Mouse (Mus musculus): ENCODE results near the gene Acp6. TPM values are rescaled to one million over a fixed set of nuclear protein-coding genes. Genes with fewer than 3 reads are reported as not detected.
"Not testable (repeated sequence)": the region's sequence is repeated elsewhere in the genome, so short reads cannot be mapped to it uniquely, and the experiment has no call there.

Acp6 gene
- polyA plus RNA-seq (2011; ENCODE audit: insufficient read length, low read depth, missing spikeins), result 15.7 and 20.4 TPM in 2 replicates

DNA sequence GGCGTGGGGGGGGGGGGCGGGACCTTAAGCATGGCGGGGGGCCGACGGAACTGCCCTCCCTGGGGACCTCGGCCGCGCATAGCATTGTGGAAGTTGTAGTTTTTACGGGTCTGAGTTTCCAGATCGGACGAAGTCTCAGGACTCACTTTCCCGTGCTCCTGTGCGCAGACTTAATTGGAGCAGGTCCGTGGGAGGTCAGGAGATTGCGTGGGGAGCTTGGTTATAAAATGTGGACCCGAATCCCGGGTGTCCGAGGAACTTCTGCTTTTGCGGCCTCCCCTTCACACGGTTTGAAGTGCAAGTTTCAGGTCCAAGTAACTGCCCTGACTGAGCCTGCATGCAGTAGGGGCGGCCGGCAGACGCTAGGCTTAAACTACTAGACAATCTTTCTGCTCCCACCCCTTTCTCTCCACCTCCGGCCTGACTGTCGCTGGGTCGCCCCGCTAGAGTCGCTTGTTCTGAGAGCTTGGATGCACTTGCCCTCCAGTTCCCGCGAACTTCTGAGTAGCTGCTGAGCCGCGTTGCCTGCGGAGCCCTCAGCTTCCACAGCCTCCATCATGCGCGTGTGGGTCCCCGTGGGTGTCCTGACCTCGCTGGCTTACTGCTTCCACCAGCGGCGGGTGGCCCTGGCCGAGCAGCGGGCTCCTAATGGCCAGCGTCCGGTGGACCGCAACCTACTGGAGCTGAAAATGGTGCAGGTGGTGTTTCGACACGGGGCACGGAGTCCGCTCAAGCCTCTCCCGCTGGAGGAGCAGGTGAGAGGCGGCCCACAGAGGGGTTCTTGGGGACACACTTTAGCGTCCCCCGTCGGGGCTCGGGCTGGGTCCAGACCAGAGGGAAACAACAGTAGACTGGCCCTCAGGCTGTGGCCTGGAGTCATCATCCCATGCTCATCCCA is at the start of gene Acp6:
TSS of gene Acp6 (plus strand) at position 167 of the 898 bp plus-strand sequence.
- H3K4me3 ChIP-seq (ENCODE audit: insufficient read depth, low read length), result peak within 1 kb of the TSS; percentile 95
- peak; percentile 44 for TF ChIP-seq POLR2A (IDR thresholded peaks at IDR 0.05; ENCODE audit: low read depth, low read length)
- no peak for TF ChIP-seq CTCF (IDR thresholded peaks at IDR 0.05; ENCODE audit: borderline replicate concordance, insufficient read depth, low read length)
- H3K27ac ChIP-seq (ENCODE audit: insufficient read depth, low read length), result 0 out of 2 replicates have a peak within 1 kb of the TSS, but pooled peaks have one; percentile 41
- peaks cover 2% of the 10 kb centered on the region; the same call in 1 of the 2 replicates for H3K4me1 ChIP-seq (ENCODE audit: control insufficient read depth, insufficient read depth, low read length)

DNA sequence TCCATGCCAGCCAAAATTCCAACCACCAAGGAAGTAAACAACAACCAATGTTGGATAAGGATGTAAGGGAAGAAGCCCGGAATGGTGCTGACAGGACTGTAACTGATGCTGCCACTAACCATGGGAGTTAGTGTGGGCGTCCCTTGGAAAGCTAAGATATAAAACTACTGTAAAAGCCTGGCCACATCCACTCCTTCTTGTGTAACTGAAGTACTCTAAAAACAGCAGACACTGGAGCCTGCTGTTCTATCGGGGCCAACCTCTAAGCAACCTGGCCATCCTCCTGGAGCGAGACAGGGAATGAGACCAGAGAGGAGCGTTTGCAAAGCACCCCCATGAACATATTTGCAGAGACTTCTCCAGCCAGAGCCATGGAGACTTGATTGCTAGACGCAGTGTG is 41.1 kb upstream of the Acp6 start:
- no peak overlapping the region for H3K4me3 ChIP-seq (ENCODE audit: insufficient read depth, low read length)
- H3K27ac ChIP-seq (ENCODE audit: insufficient read depth, low read length), result no peak overlapping the region
- TF ChIP-seq CTCF (IDR thresholded peaks at IDR 0.05; ENCODE audit: borderline replicate concordance, insufficient read depth, low read length), result no peak
- no peak for TF ChIP-seq POLR2A (IDR thresholded peaks at IDR 0.05; ENCODE audit: low read depth, low read length)
- H3K4me1 ChIP-seq (ENCODE audit: control insufficient read depth, insufficient read depth, low read length), result no peaks in the 10 kb centered on the region

- Histone ChIP-seq H3K4me3 (ENCODE audit: insufficient read depth, low read length) (no peak overlapping the region), H3K4me1 (ENCODE audit: control insufficient read depth, insufficient read depth, low read length) (no peaks in the 10 kb centered on the region), H3K27ac (ENCODE audit: insufficient read depth, low read length) (no peak overlapping the region)
- TF ChIP-seq CTCF (IDR thresholded peaks at IDR 0.05; ENCODE audit: borderline replicate concordance, insufficient read depth, low read length), result no peak
- no peak for TF ChIP-seq POLR2A (IDR thresholded peaks at IDR 0.05; ENCODE audit: low read depth, low read length)
Measured at GRCm38 (mm10) chr3:97118313-97118712, 40.3 kb upstream of the Acp6 start.

GRCm38 (mm10) chr3:97124193-97124592 is 34.4 kb upstream of the Acp6 start:
- Histone ChIP-seq H3K4me3 (ENCODE audit: insufficient read depth, low read length) (no peak overlapping the region), H3K4me1 (ENCODE audit: control insufficient read depth, insufficient read depth, low read length) (no peaks in the 10 kb centered on the region)
- no peak for TF ChIP-seq POLR2A (IDR thresholded peaks at IDR 0.05; ENCODE audit: low read depth, low read length)
- no peak for TF ChIP-seq CTCF (IDR thresholded peaks at IDR 0.05; ENCODE audit: borderline replicate concordance, insufficient read depth, low read length)

GRCm38 (mm10) chr3:97129410-97129809 is 29.2 kb upstream of the Acp6 start:
- Histone ChIP-seq H3K4me3 (ENCODE audit: insufficient read depth, low read length) (no peak overlapping the region), H3K4me1 (ENCODE audit: control insufficient read depth, insufficient read depth, low read length) (no peaks in the 10 kb centered on the region), H3K27ac (ENCODE audit: insufficient read depth, low read length) (no peak overlapping the region)
- TF ChIP-seq CTCF (IDR thresholded peaks at IDR 0.05; ENCODE audit: borderline replicate concordance, insufficient read depth, low read length) (no peak), POLR2A (IDR thresholded peaks at IDR 0.05; ENCODE audit: low read depth, low read length) (no peak)

More at GRCm38 (mm10) chr3:97124193-97124592, 34.4 kb upstream of the Acp6 start:
- no peak overlapping the region for H3K27ac ChIP-seq (ENCODE audit: insufficient read depth, low read length)

GRCm38 (mm10) chr3:97137666-97138065 is 20.9 kb upstream of the Acp6 start:
- not testable (repeated sequence) for H3K4me3 ChIP-seq (ENCODE audit: insufficient read depth, low read length); H3K4me1 ChIP-seq (ENCODE audit: control insufficient read depth, insufficient read depth, low read length); H3K27ac ChIP-seq (ENCODE audit: insufficient read depth, low read length)

GRCm38 (mm10) chr3:97151092-97151491 is 7.5 kb upstream of the Acp6 start:
- H3K4me1 ChIP-seq (ENCODE audit: control insufficient read depth, insufficient read depth, low read length), result no peaks in the 10 kb centered on the region
- no peak overlapping the region for H3K27ac ChIP-seq (ENCODE audit: insufficient read depth, low read length)
- TF ChIP-seq POLR2A (IDR thresholded peaks at IDR 0.05; ENCODE audit: low read depth, low read length), result no peak
- TF ChIP-seq CTCF (IDR thresholded peaks at IDR 0.05; ENCODE audit: borderline replicate concordance, insufficient read depth, low read length), result no peak
- no peak overlapping the region for H3K4me3 ChIP-seq (ENCODE audit: insufficient read depth, low read length)

DNA sequence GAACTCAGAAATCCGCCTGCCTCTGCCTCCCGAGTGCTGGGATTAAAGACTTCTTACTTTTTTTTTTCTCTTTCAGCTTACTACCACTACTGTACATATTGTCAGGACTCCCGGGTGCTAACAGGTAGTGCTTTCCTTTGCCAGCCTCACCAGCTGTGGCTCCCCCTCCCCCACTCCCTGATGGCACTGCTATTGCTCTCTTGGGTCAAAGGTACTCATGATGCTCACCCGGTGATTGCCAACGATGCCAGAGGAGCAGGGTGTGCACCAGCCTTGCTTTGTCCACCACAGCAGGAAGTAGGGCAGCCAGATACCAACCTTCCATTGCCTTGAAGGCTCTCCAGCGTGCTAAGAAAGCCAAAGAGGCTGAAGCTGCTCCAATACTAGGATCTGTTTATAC is 2.1 kb upstream of the Acp6 start:
- TF ChIP-seq POLR2A (IDR thresholded peaks at IDR 0.05; ENCODE audit: low read depth, low read length) (no peak), CTCF (IDR thresholded peaks at IDR 0.05; ENCODE audit: borderline replicate concordance, insufficient read depth, low read length) (no peak)
- no peak overlapping the region for H3K4me3 ChIP-seq (ENCODE audit: insufficient read depth, low read length)
- peaks cover 2% of the 10 kb centered on the region; the same call in 1 of the 2 replicates for H3K4me1 ChIP-seq (ENCODE audit: control insufficient read depth, insufficient read depth, low read length)
- H3K27ac ChIP-seq (ENCODE audit: insufficient read depth, low read length), result no peak overlapping the region

DNA sequence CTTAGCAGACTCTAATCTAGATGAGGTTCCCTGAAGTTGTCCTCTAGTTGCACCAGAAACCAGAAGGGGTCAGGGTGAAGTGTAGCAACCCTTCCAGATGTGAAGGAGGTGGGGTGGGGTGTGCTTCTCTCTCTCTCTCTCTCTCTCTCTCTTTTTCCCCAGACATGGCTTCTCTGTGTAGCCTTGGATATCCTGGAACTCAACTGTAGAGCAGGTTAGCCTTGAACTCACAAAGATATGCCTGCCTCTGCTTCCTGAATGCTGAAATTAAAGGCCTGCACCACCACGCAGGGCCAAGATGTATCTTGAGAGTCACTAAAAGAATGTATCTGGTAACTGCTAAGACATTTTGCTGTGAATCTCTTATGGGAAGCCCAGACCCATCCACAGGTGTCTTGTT is 1.3 kb upstream of the Acp6 start:
- no peak overlapping the region for H3K27ac ChIP-seq (ENCODE audit: insufficient read depth, low read length)
- H3K4me1 ChIP-seq (ENCODE audit: control insufficient read depth, insufficient read depth, low read length), result peaks cover 2% of the 10 kb centered on the region; the same call in 1 of the 2 replicates
- no peak overlapping the region for H3K4me3 ChIP-seq (ENCODE audit: insufficient read depth, low read length)
- TF ChIP-seq POLR2A (IDR thresholded peaks at IDR 0.05; ENCODE audit: low read depth, low read length), result no peak
- no peak for TF ChIP-seq CTCF (IDR thresholded peaks at IDR 0.05; ENCODE audit: borderline replicate concordance, insufficient read depth, low read length)

- H3K27ac ChIP-seq (ENCODE audit: insufficient read depth, low read length), result no peak overlapping the region
- H3K4me1 ChIP-seq (ENCODE audit: control insufficient read depth, insufficient read depth, low read length), result peaks cover 2% of the 10 kb centered on the region; the same call in 1 of the 2 replicates
- peak overlapping the region; percentile 65 for H3K4me3 ChIP-seq (ENCODE audit: insufficient read depth, low read length)
- TF ChIP-seq CTCF (IDR thresholded peaks at IDR 0.05; ENCODE audit: borderline replicate concordance, insufficient read depth, low read length), result no peak
- no peak for TF ChIP-seq POLR2A (IDR thresholded peaks at IDR 0.05; ENCODE audit: low read depth, low read length)
Measured at GRCm38 (mm10) chr3:97157958-97158599, 498 bp upstream of the Acp6 start.
